Mouse (Mus musculus): ENCODE data around the gene Gmds.

Gmds gene

GRCm38 (mm10) chr13:32267184-32267775 is 71.3 kb downstream of the Gmds start:
- DNase-seq (ENCODE audit: low spot score in 2 of 2) = no peak

GRCm38 (mm10) chr13:32266721-32267120 is 71.8 kb downstream of the Gmds start:
- DNase-seq (ENCODE audit: low spot score in 2 of 2) = no peak

GRCm38 (mm10) chr13:32256121-32256520 is 82.4 kb downstream of the Gmds start:
- peak; percentile 61 to 86 for DNase-seq (ENCODE audit: low spot score in 2 of 2)

GRCm38 (mm10) chr13:32252276-32252675 is 86.3 kb downstream of the Gmds start:
- no peak for DNase-seq (ENCODE audit: low spot score in 2 of 2)

- no peak for DNase-seq (ENCODE audit: low spot score in 2 of 2)
Observed at GRCm38 (mm10) chr13:32242200-32242599, 96.3 kb downstream of the Gmds start.

GRCm38 (mm10) chr13:32236269-32236678 is 102.3 kb downstream of the Gmds start:
- peak; percentile 83 to 89 for DNase-seq (ENCODE audit: low spot score in 2 of 2)

GRCm38 (mm10) chr13:32235046-32235445 is 103.5 kb downstream of the Gmds start:
- DNase-seq (ENCODE audit: low spot score in 2 of 2) = no peak

GRCm38 (mm10) chr13:32234019-32234418 is 104.5 kb downstream of the Gmds start:
- peak; percentile 45 to 62 for DNase-seq (ENCODE audit: low spot score in 2 of 2)

- DNase-seq (ENCODE audit: low spot score in 2 of 2) = no peak
Observed at GRCm38 (mm10) chr13:32232391-32232790, 106.1 kb downstream of the Gmds start.

- DNase-seq (ENCODE audit: low spot score in 2 of 2) = no peak
Observed at GRCm38 (mm10) chr13:32231956-32232355, 106.6 kb downstream of the Gmds start.

GRCm38 (mm10) chr13:32227874-32228562 is 110.5 kb downstream of the Gmds start:
- no peak for DNase-seq (ENCODE audit: low spot score in 2 of 2)

- no peak for DNase-seq (ENCODE audit: low spot score in 2 of 2)
Observed at GRCm38 (mm10) chr13:32217647-32218046, 120.9 kb downstream of the Gmds start.

GRCm38 (mm10) chr13:32213702-32214452 is 124.7 kb downstream of the Gmds start:
- DNase-seq (ENCODE audit: low spot score in 2 of 2) = peak; percentile 30 to 45

- DNase-seq (ENCODE audit: low spot score in 2 of 2) = no peak
Observed at GRCm38 (mm10) chr13:32212125-32212524, 126.4 kb downstream of the Gmds start.

- no peak for DNase-seq (ENCODE audit: low spot score in 2 of 2)
Observed at GRCm38 (mm10) chr13:32207172-32207908, 131.2 kb downstream of the Gmds start.

GRCm38 (mm10) chr13:32179906-32180305 is 158.6 kb downstream of the Gmds start:
- peak; percentile 3 to 14 for DNase-seq (ENCODE audit: low spot score in 2 of 2)

GRCm38 (mm10) chr13:32178682-32179081 is 159.9 kb downstream of the Gmds start:
- no peak for DNase-seq (ENCODE audit: low spot score in 2 of 2)

- no peak for DNase-seq (ENCODE audit: low spot score in 2 of 2)
Observed at GRCm38 (mm10) chr13:32177852-32178453, 160.6 kb downstream of the Gmds start.

GRCm38 (mm10) chr13:32175028-32175427 is 163.5 kb downstream of the Gmds start:
- DNase-seq (ENCODE audit: low spot score in 2 of 2) = no peak

- DNase-seq (ENCODE audit: low spot score in 2 of 2) = peak; percentile 6 to 59
Observed at GRCm38 (mm10) chr13:32169173-32169572, 169.4 kb downstream of the Gmds start.

- peak in 1 of 2 experiments; percentile 3 for DNase-seq (ENCODE audit: low spot score in 2 of 2)
Observed at GRCm38 (mm10) chr13:32167806-32168205, 170.7 kb downstream of the Gmds start.

GRCm38 (mm10) chr13:32165581-32165980 is 173.0 kb downstream of the Gmds start:
- DNase-seq (ENCODE audit: low spot score in 2 of 2) = no peak

Measured in heart, adult 9 months (tissue).